Mouse (Mus musculus) megakaryocyte, embryonic 14.5 days (primary cell): ENCODE measurements at regions not wholly inside any gene's neighbourhood (a gene's known extent, or its start where the extent isn't known, plus 50 kb on each side); places are given as distances from the start of the nearest gene placed in this dataset.

Source experiments
- FLI1 ChIP-seq: IDR thresholded peaks from 2 replicates; pipeline ENCODE4 v1.6.1; 2012; ENCODE audit warnings: low read length, inconsistent platforms, mixed read lengths
- GATA1 ChIP-seq: IDR thresholded peaks from 3 replicates; pipeline ENCODE4 v1.6.1; 2012; ENCODE audit warnings: mixed read lengths, low read length, inconsistent platforms, borderline replicate concordance

GRCm38 (mm10) chr2:160249104-160250093 lies 84.6 kb downstream of the Gm826 start:
- TF ChIP-seq GATA1 (no peak), FLI1 (no peak)
